Mouse (Mus musculus) neural tube, embryonic 11.5 days (tissue): ENCODE results near the gene Prss41. TPM values are rescaled to one million over a fixed set of nuclear protein-coding genes. Genes with fewer than 3 reads are reported as not detected.

Source experiments
- microRNA-seq: library from miRNA; unstranded; fragments of <30 nt; microRNA quantifications from one replicate; pipeline ENCODE4, GENCODE M21; 2016
- polyA plus RNA-seq: library from polyadenylated mRNA; unstranded; fragments of >200 nt; fragmentation: Nextera tagmentation; extraction: Ambion mirVana; gene quantifications from 2 replicates; pipeline ENCODE4 v1.2.1, GENCODE M21; 2014

The Prss41 gene
- polyA plus RNA-seq, 1 experiment from 2014 or later: 1.8 TPM

Small RNAs within 50 kb of the gene (microRNA-seq; reads per million reads assigned to microRNA genes)
- 1.3 reads per million for gene Mir5125

Other genes with a start within 250 kb of the Prss41 start
- gene Zfp13, start 244.7 kb downstream of the Prss41 start, polyA plus RNA-seq: 19.7 and 20.3 TPM in 2 replicates
- 0.91 TPM in 1 of 2 replicates, not detected in the other for gene Zscan10, start 243.3 kb downstream of the Prss41 start, polyA plus RNA-seq
- gene Mmp25, start 198.9 kb downstream of the Prss41 start, polyA plus RNA-seq: 0.85 and 0.94 TPM in 2 replicates
- 0.54 TPM in 1 of 2 replicates, not detected in the other for gene Bicdl2, start 183.7 kb downstream of the Prss41 start, polyA plus RNA-seq
- gene Hcfc1r1, start 170.6 kb downstream of the Prss41 start, polyA plus RNA-seq: 52.5 and 60.1 TPM in 2 replicates
- gene Thoc6, start 170.3 kb downstream of the Prss41 start, polyA plus RNA-seq: 57.8 and 62.4 TPM in 2 replicates
- gene Tnfrsf12a, start 166.7 kb downstream of the Prss41 start, polyA plus RNA-seq: 2.3 and 3.6 TPM in 2 replicates
- 8.7 and 11.1 TPM in 2 replicates for gene Cldn6, start 164.9 kb downstream of the Prss41 start, polyA plus RNA-seq
- 1.3 and 1.9 TPM in 2 replicates for gene Cldn9, start 160.1 kb downstream of the Prss41 start, polyA plus RNA-seq
- gene 1520401A03Rik, start 121.4 kb downstream of the Prss41 start, polyA plus RNA-seq: 0.25 and 0.58 TPM in 2 replicates
- gene Pkmyt1, start 117.8 kb downstream of the Prss41 start, polyA plus RNA-seq: 37.2 and 44.5 TPM in 2 replicates
- 31.4 and 37.1 TPM in 2 replicates for gene Paqr4, start 103.3 kb downstream of the Prss41 start, polyA plus RNA-seq
- gene Kremen2, start 98.3 kb downstream of the Prss41 start, polyA plus RNA-seq: 6.8 and 7.8 TPM in 2 replicates
- 173 and 197 TPM in 2 replicates for gene Flywch1, start 72.6 kb downstream of the Prss41 start, polyA plus RNA-seq
- gene Flywch2, start 58.1 kb downstream of the Prss41 start, polyA plus RNA-seq: 29.1 and 32.6 TPM in 2 replicates
- 399 and 408 TPM in 2 replicates for gene Srrm2, start 53.6 kb downstream of the Prss41 start, polyA plus RNA-seq
- gene Elob, start 15.0 kb downstream of the Prss41 start, polyA plus RNA-seq: 1,025 and 1,061 TPM in 2 replicates
- 0.18 TPM in 1 of 2 replicates, not detected in the other for gene Prss33, start 8.1 kb downstream of the Prss41 start, polyA plus RNA-seq
- not detected in 2 replicates for gene Prss32, start 317 bp downstream of the Prss41 start, polyA plus RNA-seq
- gene Prss21, start 23.9 kb upstream of the Prss41 start, polyA plus RNA-seq: not detected in 2 replicates
- not detected in 2 replicates for gene Dcpp1, start 36.7 kb upstream of the Prss41 start, polyA plus RNA-seq
- not detected in 2 replicates for gene Dcpp2, start 36.7 kb upstream of the Prss41 start, polyA plus RNA-seq
- not detected in 2 replicates for gene Dcpp3, start 73.3 kb upstream of the Prss41 start, polyA plus RNA-seq
- gene Sbp, start 97.5 kb upstream of the Prss41 start, polyA plus RNA-seq: not detected in 2 replicates
- gene Sbpl, start 111.1 kb upstream of the Prss41 start, polyA plus RNA-seq: not detected in 2 replicates
- gene Prss30, start 136.4 kb upstream of the Prss41 start, polyA plus RNA-seq: not detected in 2 replicates
- gene Prss22, start 153.9 kb upstream of the Prss41 start, polyA plus RNA-seq: 0.17 TPM in 1 of 2 replicates, not detected in the other
- 0.37 TPM in 1 of 2 replicates, not detected in the other for gene Prss27, start 194.0 kb upstream of the Prss41 start, polyA plus RNA-seq
- 87.6 and 94.5 TPM in 2 replicates for gene Kctd5, start 229.3 kb upstream of the Prss41 start, polyA plus RNA-seq